Mouse (Mus musculus): ENCODE data around the gene Gm3259. TPM values are rescaled to one million over a fixed set of nuclear protein-coding genes. Genes with fewer than 3 reads are reported as not detected.
"Not testable (repeated sequence)": the region's sequence is repeated elsewhere in the genome, so short reads cannot be mapped to it uniquely, and the experiment has no call there.

Gene Gm3259
- polyA plus RNA-seq (2016; fragmentation: Nextera tagmentation; extraction: Ambion mirVana): not detected in 2 replicates

GRCm38 (mm10) chr5:95305611-95306010 is at the start of gene Gm3259:
Gene Gm3259 (plus strand): TSS chr5:95305911.
- not testable (repeated sequence) for H3K9me3 ChIP-seq; H3K4me1 ChIP-seq; H3K36me3 ChIP-seq; H3K27ac ChIP-seq; H3K27me3 ChIP-seq (ENCODE audit: insufficient read depth, poor library complexity, severe bottlenecking); H3K4me3 ChIP-seq; DNase-seq (ENCODE audit: low spot score)
- WGBS: 56% methylated on average over 2 of the region's 2 CpGs

- not testable (repeated sequence) for H3K36me3 ChIP-seq; DNase-seq (ENCODE audit: low spot score)
- no CpG with 5 or more reads among the region's 1 CpGs for WGBS
These were observed 33.0 kb upstream of the Gm3259 start, which contains the start of gene Gm10424 for GRCm38 (mm10) chr5:95272668-95273067. Gene Gm10424 (minus strand): TSS chr5:95272768.

More at GRCm38 (mm10) chr5:95272668-95273067, 33.0 kb upstream of the Gm3259 start, which contains the start of gene Gm10424:
- not testable (repeated sequence) for H3K9me3 ChIP-seq; H3K4me3 ChIP-seq; H3K27me3 ChIP-seq (ENCODE audit: insufficient read depth, poor library complexity, severe bottlenecking); H3K27ac ChIP-seq; H3K4me1 ChIP-seq

Other genes with a start within 250 kb of the Gm3259 start
- not detected in 2 replicates for gene Gm7942, start 199.0 kb upstream of the Gm3259 start, polyA plus RNA-seq (2016; fragmentation: Nextera tagmentation; extraction: Ambion mirVana)
- not detected in 2 replicates for gene Gm16513, start 123.3 kb upstream of the Gm3259 start, polyA plus RNA-seq (2016; fragmentation: Nextera tagmentation; extraction: Ambion mirVana)
- not detected in 2 replicates for gene Gm10424, start 33.1 kb upstream of the Gm3259 start, polyA plus RNA-seq (2016; fragmentation: Nextera tagmentation; extraction: Ambion mirVana)
- not detected in 2 replicates for gene D5Ertd577e, start 150.9 kb downstream of the Gm3259 start, polyA plus RNA-seq (2016; fragmentation: Nextera tagmentation; extraction: Ambion mirVana)
- gene Gm3286, start 204.8 kb downstream of the Gm3259 start, polyA plus RNA-seq (2016; fragmentation: Nextera tagmentation; extraction: Ambion mirVana): not detected in 2 replicates

All from heart, embryonic 10.5 days (tissue).